ENCODE assay signal across 19 mouse cellular contexts in genomic region chr13:9932714-9933113, GRCm38 (mm10).
"Had no signal": no experiment of that assay in that cellular context is flagged by ENCODE, and none has a peak within 500 bp of the region (broad histone marks: within the 10 kb centered on the region; RNA-seq: fewer than 3 reads in every experiment).

No protein-coding gene starts in this region.

- H3K4me1 ChIP-seq: liver, embryonic 13.5 days; liver, embryonic 15.5 days; lung, embryonic 15.5 days; stomach, embryonic 15.5 days had no signal

- H3K36me3 ChIP-seq: liver, embryonic 13.5 days; liver, embryonic 15.5 days; lung, embryonic 15.5 days; midbrain, embryonic 13.5 days; midbrain, embryonic 15.5 days; stomach, embryonic 15.5 days had no signal

- DNase-seq: liver, embryonic 13.5 days; liver, postnatal 0 days; lung, adult 2 months; lung, postnatal 14 days; retina, postnatal 1 day; right cerebral cortex, adult 18-20 months; thymus, adult 2 months; thymus, postnatal 25 days; thymus, postnatal 4 days had no signal

- ATAC-seq: liver, postnatal 0 days; lung, postnatal 0 days; midbrain, embryonic 13.5 days; midbrain, embryonic 15.5 days had no signal

- H3K9me3 ChIP-seq: liver, embryonic 13.5 days; liver, embryonic 15.5 days; lung, embryonic 15.5 days; megakaryocyte, embryonic 14.5 days; midbrain, embryonic 13.5 days; midbrain, embryonic 15.5 days; stomach, embryonic 15.5 days had no signal

- H3K27ac ChIP-seq: liver, embryonic 13.5 days; liver, embryonic 15.5 days; lung, embryonic 15.5 days; macrophage; midbrain, embryonic 13.5 days; midbrain, embryonic 15.5 days; stomach, embryonic 15.5 days; stomach, postnatal 0 days had no signal

- H3K27me3 ChIP-seq: liver, embryonic 13.5 days; liver, embryonic 15.5 days; lung, embryonic 15.5 days; megakaryocyte, embryonic 14.5 days; midbrain, embryonic 13.5 days; midbrain, embryonic 15.5 days; stomach, embryonic 15.5 days had no signal

- H3K4me2 ChIP-seq: liver, embryonic 13.5 days; liver, embryonic 15.5 days; lung, embryonic 15.5 days; midbrain, embryonic 11.5 days; midbrain, embryonic 13.5 days; midbrain, embryonic 15.5 days; stomach, embryonic 15.5 days had no signal

- H3K9ac ChIP-seq: liver, embryonic 13.5 days; liver, embryonic 15.5 days; liver, postnatal 0 days; lung, embryonic 15.5 days; midbrain, embryonic 13.5 days; midbrain, embryonic 15.5 days; stomach, embryonic 15.5 days had no signal

- H3K4me3 ChIP-seq: liver, embryonic 13.5 days; liver, embryonic 15.5 days; lung, embryonic 15.5 days; megakaryocyte, embryonic 14.5 days; midbrain, embryonic 13.5 days; midbrain, embryonic 15.5 days; stomach, embryonic 15.5 days had no signal
